Mouse (Mus musculus): ENCODE results near the gene Zfp423. TPM values are rescaled to one million over a fixed set of nuclear protein-coding genes. Genes with fewer than 3 reads are reported as not detected.
A peak's percentile ranks its signal among the peaks of the same experiment; 100 is the strongest.

The Zfp423 gene
- 1 to 10 TPM; 3.8 to 5.1 TPM for total RNA-seq (2021)

DNA sequence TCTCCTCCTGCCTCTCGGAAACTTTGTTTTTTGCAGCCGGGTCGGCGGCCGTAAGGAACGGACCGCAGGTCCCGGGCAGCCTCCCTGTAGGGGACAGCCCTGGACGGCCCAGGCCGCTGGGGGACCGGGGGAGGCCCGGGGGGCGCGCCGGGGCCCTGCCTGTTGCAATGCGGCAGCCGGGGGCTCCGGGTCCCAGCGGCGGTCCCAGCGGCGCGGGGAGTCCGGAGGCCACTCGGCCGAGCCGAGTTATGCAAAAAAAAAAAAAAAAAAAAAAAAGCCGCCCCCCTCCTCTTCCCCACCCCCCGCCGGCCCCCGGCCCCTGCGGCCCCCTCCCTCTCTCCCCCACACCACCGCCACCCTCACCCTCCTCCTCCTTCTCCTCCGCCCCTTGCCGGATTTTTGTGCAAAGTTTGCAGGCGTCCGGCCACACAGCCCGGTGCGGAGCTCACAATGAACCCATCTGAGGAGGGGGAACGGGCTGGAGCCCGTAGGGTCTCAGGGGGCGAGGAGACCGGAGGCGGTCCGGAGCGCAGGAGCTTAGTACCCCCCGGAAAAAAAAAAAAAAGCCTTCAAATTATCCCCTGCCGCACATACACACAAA, at the start of gene Zfp423:
Gene Zfp423 (minus strand): TSS at position 276 of the 601 bp plus-strand sequence.
- peak in 1 of 2 experiments; percentile 27 for DNase-seq

DNA sequence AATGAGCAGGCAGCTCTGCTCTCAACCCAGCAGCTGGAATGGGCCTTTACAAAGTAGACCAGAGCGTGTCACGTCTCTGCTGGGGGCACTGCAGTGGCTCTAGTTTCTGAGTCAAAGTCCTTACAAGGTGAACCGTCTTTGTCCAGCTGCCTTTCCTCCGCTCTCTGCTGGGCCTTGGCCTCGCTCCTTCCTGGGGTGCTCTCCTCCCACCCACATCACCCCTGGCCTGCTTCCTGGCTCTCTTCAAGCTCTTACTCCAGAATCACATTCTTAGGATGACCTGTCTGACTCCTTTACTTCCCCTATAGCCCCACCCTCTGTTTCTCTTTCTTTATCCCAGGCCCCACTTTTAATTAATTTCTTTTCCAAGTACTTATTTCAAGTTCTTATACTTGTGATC, 47.4 kb upstream of the Zfp423 start:
- DNase-seq: no peak
- intact Hi-C loops (cut with DNase I): no loop called here

More for the DNA sequence above, at the start of gene Zfp423:
- intact Hi-C loops (cut with DNase I): loop anchor here (2.0 to 5.0 kb wide), 2 partner anchors 45 to 157 kb away; no protein-coding TSS in a partner anchor

DNA sequence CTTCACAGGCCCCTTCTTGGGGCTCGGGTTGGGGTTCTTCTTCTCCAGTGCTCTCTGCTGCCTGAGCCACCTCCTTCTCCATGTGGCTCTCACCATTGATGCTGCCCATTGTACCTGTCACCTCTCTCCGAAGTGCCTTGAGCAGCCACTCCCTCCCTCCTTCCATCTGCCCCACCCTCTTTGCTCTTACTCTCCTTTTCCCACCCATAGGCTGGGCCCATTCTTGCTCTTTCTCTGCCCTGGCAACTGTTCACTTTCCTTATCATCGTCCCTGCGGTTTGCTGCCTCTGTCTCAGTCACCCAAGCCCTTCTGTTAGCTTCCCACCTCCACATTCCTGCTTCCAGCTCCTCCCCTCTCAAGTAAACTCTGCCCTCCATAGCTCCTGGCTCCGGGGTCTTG, 25.4 kb upstream of the Zfp423 start:
- no peak for DNase-seq
- intact Hi-C loops (cut with DNase I): no loop called here

DNA sequence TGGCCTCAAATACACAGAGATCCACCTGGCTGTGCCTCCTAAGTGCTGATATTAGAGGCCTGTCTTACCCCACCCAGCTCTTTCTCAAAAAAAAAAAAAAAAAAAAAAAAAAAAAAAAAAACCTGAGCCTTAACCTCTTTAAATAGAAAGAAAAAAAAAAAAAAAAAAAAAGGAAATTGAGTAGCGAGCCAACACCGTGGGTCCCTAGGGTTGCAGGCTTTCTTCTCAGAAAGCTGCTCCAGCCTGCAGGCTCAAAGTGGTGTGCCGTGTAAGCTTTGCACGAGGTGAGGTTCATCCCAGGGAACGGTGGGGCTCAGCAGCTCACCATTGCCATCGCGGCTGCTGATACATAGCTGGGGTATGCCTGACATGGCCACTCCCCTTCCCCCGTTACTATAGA, 24.6 kb upstream of the Zfp423 start:
- DNase-seq: no peak
- intact Hi-C loops (cut with DNase I): no loop called here

DNA sequence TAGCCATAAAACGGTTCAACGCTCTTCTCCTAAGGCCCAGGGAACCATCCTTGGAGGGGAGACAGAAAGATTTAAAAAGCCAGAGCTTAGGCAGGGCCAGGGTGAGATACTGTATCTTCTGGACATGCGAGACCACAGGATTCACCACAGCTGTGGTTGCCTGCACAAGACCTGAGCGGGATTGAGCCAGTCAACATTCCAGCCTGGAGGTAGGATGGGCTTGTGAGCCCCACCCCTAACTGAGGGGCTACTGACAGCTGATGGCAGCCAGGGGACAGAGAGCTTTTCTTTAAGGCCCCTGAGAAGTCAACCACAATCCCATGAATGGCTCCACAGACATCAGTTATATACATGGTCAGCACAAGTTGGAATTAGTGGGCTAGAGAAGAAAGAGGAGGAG, 23.5 kb upstream of the Zfp423 start:
- no peak for DNase-seq
- intact Hi-C loops (cut with DNase I): no loop called here

DNA sequence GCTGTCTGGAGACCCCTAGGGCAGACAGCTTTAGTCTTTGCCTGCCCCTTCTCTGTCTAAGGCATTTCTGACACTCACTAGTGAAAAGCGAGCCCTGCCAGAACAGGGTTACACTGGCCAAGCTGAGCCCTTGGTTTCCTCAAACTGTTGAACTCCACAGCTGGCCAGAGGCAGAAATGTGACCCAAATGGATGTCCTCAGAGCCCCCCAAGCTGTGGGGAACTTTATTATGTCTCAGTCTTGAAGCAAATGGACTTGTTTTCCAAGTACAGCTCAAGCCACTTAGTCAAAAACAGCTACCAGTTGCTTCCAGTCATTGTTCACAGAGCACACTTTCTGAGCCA, 16.0 kb upstream of the Zfp423 start:
- no peak for DNase-seq
- intact Hi-C loops (cut with DNase I): no loop called here

DNA sequence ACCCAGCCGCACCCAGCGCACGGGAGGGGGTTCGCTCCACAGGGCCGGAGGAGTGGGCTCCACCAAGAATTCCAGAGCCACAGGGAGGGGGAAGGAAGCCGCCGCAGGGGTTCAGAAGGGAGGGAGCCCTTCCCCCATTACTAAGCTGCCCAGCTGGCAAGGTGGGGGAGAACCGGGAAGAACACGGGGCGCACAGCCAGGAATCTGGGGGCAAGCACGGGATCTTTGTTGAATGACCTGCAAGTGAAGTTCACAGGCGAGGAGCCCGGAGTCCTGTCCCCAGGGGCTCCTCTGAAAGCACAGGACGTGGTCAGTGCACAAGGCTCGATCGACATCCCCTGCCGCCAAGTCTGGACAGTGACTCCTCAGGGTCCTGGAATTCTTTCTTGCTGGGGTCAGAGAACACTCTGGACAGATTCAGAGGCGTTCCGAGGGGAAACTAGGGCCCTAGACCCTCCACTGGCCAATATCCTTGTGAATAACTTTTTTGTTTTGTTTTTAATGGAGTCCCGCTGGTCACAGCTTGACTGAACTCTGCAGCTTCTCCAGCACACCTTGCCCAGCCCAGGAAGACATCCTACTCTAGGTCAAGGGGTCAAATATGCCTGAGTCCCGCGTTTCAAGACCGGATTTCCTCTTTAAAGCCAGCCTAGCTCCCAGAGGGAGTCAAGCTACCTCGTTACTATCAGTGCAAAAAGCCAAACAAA, 15.5 kb upstream of the Zfp423 start:
- DNase-seq: peak; percentile 43 to 47
- intact Hi-C loops (cut with DNase I): no loop called here

DNA sequence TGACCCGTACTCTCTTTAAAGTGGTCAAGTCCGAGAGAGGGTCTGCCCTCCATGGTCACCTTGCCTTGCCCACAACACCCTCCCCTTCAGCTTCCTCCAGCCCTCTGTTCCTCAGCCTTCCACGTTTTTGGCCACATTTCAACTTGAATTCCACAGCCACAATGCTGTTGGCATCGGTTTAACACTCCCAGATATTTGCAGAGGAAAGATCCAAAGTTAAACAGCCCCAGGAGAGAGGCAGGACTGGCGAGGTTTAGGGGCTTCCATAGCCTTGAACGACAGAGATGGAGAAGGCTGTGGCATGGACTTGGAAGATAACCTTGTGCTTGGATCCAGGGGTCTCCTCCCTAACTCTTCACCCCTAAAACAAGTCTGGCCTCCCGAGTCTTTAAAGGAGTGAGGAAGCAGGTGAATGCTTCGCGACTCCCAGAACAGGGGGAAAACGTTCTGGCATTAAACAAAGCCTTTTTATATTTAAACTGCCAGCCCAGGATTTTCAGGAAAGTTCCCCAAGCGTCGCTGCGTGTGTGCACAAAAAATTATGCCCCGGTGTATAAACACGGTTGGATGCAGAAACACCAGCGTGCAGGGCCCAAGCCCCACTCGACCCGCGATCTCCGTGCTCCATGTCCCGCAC, 14.8 kb upstream of the Zfp423 start:
- no peak for DNase-seq
- intact Hi-C loops (cut with DNase I): no loop called here

DNA sequence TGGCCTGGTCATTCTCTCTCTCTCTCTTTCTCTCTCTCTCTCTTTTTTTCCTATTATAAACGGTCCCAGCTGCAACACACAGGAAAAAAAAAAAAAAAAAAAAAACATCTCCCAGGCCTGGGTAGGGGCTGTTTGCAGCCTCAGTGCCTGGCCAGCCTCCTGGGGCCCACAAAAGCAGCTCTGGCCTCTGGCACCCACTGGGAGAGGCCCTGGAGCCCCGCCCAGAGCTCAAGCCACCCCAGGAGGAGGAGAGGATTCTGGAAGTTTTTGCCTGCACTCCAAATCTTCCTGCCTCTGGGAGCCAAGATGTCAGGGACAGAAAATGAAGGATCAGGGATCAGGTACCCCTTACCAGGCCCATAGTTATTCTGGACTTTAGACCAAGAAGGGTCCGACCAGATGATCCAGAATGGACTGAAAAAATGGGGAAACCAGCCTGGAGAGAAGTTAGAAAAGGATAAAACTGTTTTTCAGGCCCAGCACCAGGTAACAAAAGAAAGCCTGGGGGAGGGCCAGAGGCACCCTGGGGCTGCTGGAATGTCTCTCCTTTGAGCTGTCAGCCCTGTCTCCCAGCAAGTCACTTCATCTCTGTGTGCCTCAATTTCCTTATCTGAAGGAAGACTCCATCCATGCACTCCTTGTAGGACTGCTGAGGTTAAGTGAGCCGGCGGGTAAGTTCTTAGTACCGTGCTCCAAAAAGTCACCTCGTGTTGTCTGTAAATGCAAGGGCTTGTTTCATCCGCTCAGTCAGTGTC, 8.6 kb upstream of the Zfp423 start:
- no peak for DNase-seq
- intact Hi-C loops (cut with DNase I): no loop called here

DNA sequence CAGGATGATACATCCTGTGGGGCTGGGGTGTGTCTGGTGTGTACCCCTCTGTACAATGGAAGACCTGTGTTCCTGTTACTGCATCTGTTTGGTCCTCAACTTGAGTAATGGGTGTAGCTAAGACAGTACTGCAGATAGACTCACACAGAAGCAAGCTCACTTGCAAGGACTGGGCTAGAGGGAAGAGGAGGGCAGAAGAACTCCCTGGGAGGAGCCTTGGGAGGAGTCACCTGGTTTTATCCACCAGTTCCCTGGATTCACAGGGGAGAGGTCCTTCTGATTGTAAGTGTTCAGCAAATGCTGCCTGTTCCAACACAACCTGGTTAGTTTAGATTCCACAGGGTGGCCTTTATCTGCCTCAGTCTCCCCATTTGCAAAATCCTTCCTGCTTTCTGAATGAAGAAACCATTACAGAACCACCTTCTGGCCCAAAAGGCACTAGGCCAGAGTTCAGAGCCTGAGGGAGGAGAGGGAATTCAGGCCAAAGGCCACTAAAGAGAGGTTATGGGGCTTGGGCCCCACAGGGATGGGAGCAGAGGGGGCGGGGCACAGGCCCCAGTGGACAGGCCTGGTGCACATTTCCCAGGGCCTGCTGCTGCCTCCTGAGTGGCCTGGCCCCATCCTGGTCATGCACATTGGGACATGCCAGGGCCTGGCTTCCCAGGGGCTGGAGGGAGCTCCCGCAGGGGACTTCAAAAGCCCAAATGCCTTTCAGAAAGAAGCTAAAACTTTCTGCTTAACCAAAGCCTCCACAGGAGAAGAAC, 7.8 kb upstream of the Zfp423 start:
- no peak for DNase-seq
- intact Hi-C loops (cut with DNase I): no loop called here

DNA sequence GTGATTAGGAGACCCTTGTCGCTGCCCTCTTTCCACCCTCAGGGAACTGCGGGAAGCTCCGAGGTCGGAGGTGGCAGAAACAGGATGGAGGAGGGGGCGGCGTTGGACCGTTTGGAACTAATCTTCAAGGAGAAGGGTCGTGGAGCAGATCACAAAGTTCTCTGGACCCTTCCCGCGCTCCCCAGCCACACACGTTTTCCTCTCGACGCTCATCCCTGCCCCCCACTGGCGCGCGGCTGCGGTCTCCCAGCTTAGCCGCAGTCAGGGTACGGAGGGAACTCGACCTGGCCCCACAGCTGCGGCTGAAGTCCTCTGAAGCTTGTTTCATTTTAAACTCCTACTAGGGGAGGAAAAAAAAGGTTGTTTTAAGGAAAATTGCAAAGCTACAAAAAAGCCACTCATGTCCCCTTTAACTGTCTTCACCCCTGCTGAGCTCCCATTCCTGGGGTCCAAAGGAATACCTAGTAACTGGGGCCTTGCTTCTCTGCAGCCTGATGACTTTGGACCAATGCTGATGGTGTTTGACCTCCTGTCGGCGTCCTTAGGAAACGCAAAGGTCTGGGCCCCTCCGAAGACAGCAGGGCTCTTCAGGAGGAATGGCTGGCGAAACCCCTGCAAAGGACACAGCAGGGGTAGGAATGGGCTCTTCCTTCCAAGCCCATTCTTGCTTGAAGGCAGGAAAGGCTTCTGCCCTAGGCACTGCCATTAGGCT, 3.3 kb upstream of the Zfp423 start:
- no peak for DNase-seq

DNA sequence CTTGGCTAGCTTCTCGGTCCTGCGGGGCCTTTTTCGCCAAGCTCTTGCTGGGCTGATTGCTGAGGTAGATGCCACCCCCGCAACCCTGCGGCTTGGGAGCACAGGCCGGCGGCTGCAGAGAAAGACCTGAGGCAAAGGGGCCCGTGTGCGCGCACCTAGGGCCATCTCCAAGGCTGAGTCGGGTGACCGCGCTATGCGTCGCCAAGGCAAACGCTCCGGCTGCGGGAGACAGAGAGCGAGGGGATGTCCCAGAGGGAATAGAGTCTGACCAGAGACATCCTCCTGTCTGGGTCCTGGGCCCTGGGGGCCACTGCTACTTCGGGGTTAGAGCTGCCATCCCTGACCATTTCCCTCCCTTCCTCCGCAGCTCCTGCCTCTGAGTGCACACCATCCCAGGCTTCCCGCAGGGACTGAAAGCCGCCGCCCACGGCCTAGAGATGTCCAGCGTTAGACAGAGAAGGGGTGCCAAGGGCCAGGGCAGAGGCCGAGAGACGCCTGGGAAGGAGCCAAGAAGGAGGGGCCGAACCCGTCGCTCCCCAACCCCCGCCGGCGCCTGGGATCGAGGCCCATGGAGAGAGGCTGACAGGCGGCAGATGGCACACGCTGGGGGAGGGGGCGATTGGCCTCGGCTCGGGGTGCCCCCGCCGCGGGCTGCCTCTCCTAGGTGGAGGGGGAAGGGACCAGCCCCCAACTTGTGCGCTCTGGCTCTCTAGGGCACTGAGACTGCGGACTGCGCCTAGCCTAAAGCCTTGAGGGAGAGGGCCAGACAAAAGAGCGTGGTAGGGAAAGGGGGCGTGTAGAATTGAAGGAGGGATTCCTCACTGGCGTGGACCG, 2.5 kb upstream of the Zfp423 start:
- intact Hi-C loops (cut with DNase I): loop anchor here (2.0 to 5.0 kb wide), 3 partner anchors 49 to 245 kb away; no protein-coding TSS in a partner anchor
- peak; percentile 40 to 48 for DNase-seq

More for the DNA sequence above, 3.3 kb upstream of the Zfp423 start:
- intact Hi-C loops (cut with DNase I): loop anchor here (5.0 kb wide), 1 partner anchor 85 kb away; no protein-coding TSS in a partner anchor

DNA sequence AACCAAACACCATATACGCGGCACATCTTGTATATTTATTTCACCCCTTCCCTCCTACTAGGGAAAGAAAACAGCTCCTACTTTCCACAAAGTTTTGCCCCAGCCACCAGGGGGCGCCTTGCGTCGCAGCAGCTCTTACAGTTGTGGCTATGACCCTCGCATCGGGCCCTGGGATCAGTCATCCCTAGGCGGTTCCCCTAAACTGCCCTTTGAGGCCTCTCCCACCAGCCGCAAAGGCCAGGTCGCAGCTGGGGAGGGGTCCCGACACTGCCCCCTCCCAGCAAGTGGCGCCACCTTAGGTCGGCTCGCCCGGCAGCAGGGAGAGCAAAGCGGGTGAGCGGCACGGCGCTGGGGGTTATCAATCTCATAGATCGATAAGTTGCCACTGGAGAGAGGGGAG, 1.7 kb upstream of the Zfp423 start:
- DNase-seq: peak; percentile 52 to 57
- intact Hi-C loops (cut with DNase I): loop anchor here (2.0 to 5.0 kb wide), 3 partner anchors 50 to 244 kb away; no protein-coding TSS in a partner anchor

DNA sequence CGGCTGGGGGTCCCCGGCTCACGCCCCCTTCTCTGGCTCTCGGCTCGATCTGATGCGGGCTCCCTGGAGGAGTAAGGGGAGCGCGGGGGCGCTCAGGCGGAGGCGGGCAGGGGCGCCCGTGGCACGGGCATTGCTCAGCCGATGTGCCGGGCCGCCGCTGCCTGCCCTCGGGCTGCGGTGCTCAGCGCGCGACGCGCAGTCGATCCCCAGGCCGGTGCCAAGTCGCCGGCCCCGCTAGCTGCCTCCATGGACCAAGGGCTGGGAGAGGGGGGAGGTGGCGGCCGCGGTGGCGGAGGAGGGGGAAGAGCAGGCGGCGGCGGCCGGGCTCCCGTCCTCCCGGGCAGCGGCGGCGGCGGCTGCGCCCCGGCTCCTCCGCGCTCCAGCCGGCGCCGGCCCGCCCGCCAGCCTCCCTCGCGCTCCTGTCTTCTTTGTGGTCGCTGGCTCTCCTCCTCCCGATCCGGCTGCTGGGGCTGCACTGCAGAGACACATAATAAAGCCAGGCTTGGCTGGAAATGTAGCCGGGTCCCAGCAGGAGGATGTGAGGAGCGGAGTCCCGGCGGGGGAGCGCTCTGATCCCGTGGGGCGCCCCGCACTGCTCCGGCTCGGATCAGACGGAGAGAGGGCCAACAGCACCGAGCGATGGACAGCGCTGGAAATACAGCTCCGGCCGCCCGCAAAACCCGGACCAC, 810 bp upstream of the Zfp423 start:
- peak; percentile 73 to 83 for DNase-seq
- intact Hi-C loops (cut with DNase I): loop anchor here (2.0 to 5.0 kb wide), 3 partner anchors 51 to 243 kb away; no protein-coding TSS in a partner anchor

DNA sequence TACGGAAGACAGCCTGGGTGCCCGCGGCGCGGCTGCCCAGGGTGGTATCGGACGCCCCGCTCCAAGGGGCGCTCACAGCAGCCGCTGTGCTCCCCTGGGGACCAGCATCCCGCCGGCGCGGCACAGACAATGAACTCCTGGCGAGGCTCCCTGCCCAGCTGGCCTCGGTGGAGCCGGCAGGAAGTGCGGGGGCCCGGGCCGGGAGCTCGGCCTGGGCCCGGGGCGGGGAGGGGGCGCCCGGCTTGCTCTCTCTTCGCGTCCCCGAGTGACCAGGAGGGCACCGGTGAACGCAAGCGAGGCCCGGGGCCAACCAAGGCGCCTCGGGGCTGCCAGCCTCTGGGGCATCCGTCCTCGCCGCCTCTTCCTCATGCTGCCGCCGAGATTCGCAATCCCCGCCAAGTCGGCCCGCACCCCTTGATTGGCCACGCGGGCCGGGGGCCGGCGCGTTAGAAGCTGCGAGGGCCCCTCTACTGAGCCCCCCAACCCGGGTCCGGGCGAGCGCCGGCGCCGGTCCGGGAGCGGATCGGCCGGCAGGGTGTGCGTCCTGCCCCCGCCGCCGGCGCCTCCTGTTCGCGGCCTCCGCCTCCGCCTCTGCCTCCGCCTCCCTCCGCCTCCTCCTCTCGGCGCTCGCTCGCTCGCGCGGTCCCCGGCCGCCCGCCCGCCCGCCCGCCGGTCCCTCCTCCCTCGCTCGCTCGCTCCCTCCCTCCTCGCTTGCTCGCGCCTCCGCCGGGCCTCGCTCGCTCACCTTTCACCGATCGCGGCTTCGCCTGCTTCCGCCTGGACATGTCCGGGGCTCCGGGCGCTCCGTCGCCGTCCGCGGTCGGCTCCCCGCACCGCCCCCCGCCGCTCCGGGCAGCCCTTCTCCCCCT, 710 bp downstream of the Zfp423 start:
- intact Hi-C loops (cut with DNase I): loop anchor here (1.0 to 5.0 kb wide), 3 partner anchors 29 to 156 kb away; no protein-coding TSS in a partner anchor
- DNase-seq: peak; percentile 73 to 83

DNA sequence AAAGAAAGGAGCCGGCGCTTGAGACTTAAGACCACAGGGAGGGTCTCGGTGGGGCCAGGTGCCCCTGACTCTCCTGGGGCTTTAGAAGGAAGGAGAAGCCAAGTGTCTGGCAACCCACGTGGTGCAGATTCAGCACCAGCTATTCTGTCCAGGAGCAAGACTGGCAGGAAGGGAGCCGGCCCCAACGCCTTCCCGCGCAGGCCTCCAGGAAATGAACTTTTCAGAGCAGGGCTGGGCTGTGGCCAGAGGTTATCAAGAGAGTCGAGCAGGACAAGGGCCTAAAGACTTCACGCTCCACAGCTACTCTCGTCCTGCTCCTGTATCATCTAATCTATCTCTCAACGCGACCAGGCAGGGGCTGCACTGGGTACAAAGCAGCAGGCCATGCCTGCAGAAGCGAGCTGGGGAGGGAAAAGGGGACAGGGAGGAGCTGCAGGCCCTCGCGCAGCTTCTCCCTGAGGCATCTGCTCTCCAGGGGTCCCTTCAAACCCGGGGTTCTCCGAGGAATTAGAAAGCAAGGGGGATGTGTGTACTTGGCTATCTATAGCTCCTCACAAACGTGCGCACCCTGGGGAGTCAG, 1.4 kb downstream of the Zfp423 start:
- intact Hi-C loops (cut with DNase I): loop anchor here (1.0 to 5.0 kb wide), 3 partner anchors 29 to 156 kb away; no protein-coding TSS in a partner anchor
- DNase-seq: peak; percentile 71 to 72
